Mouse (Mus musculus): ENCODE data around the gene Pcdh7. TPM values are rescaled to one million over a fixed set of nuclear protein-coding genes. Genes with fewer than 3 reads are reported as not detected.

Gene Pcdh7
- polyA plus RNA-seq, 1 experiment from 2014 or later: 23.7 TPM

DNA sequence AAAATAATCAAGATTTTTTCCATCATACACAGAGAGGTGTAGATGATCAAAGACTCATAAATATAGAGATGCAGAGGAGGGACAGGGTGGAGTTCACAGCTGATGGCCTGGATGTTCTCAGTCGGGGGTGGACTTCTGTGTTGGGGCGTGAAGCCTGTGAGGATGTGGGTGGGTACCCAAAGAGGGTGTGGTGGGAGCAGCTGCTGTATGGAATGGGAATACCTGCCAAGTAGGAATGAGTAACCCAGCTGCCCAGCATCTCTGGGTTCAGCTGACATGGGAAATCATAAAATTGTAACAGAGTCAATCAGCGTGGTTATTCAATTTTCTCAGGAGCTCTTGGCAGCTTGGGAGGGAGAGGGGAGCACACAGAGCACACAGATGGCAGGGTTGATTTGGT is 85.3 kb downstream of the Pcdh7 start:
- H3K9ac ChIP-seq (replicated peaks; ENCODE audit: low read length): no peak overlapping the region
- H3K36me3 ChIP-seq (ENCODE audit: control insufficient read depth, insufficient read depth, low read length): no peaks in the 10 kb centered on the region
- DNase-seq (no peak), ATAC-seq (ENCODE audit: low FRiP score, low TSS enrichment) (no peak)
- H3K4me1 ChIP-seq (ENCODE audit: control insufficient read depth, insufficient read depth, low read length): no peaks in the 10 kb centered on the region
- H3K4me3 ChIP-seq (replicated peaks; ENCODE audit: low read depth, low read length): no peak overlapping the region
- 79% methylated on average over 3 of the region's 3 CpGs for WGBS
- H3K27ac ChIP-seq (replicated peaks; ENCODE audit: low read depth, low read length): no peak overlapping the region
- no peaks in the 10 kb centered on the region for H3K9me3 ChIP-seq (ENCODE audit: control insufficient read depth, low read length)
- no peak overlapping the region for H3K4me2 ChIP-seq (ENCODE audit: low read length)
- no peaks in the 10 kb centered on the region for H3K27me3 ChIP-seq (ENCODE audit: control insufficient read depth, insufficient read depth, low read length)

DNA sequence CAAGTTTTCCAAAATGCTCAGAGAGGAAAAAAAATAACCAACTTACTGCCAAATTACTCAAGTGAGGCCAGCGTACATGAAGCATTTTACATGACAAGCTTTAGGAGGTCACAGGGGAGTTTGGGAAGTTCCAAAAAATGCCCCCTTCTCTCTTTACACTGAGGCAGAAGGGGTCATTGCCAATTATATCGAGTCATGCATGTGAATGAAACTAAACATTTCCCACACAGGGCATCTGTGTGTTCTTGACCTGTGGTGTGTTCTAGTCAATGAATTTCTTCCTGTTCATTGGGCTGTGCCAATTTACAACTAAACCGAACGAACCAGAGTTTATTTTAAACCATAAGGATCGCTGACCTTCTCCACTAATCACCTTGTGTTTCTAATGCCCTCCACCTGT is 86.1 kb downstream of the Pcdh7 start:
- no peak overlapping the region for H3K27ac ChIP-seq (replicated peaks; ENCODE audit: low read depth, low read length)
- H3K36me3 ChIP-seq (ENCODE audit: control insufficient read depth, insufficient read depth, low read length): no peaks in the 10 kb centered on the region
- H3K9me3 ChIP-seq (ENCODE audit: control insufficient read depth, low read length): no peaks in the 10 kb centered on the region
- H3K4me1 ChIP-seq (ENCODE audit: control insufficient read depth, insufficient read depth, low read length): no peaks in the 10 kb centered on the region
- H3K4me3 ChIP-seq (replicated peaks; ENCODE audit: low read depth, low read length): no peak overlapping the region
- WGBS: 91% methylated on average over 5 of the region's 5 CpGs
- H3K4me2 ChIP-seq (ENCODE audit: low read length): no peak overlapping the region
- DNase-seq: no peak
- no peaks in the 10 kb centered on the region for H3K27me3 ChIP-seq (ENCODE audit: control insufficient read depth, insufficient read depth, low read length)
- H3K9ac ChIP-seq (replicated peaks; ENCODE audit: low read length): no peak overlapping the region
- no peak for ATAC-seq (ENCODE audit: low FRiP score, low TSS enrichment)

DNA sequence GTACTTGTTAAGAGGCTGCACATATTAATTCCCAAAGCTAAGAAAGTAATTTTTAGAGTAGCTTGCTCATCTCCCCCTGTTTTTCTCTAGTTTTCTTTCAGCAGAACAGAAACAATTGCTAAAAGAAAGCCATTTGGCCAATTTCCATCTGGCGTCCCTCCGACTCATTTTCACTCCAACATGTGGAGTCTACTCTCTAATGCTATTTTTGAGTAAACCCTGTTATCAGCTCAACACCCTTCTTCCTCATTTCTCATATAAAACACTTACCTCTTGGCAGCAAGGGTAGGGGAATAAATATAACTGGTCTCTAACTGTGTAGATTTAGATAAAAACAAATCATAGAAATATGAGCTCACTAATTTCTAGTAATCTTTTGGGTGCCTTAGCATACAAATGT is 89.6 kb downstream of the Pcdh7 start:
- H3K4me2 ChIP-seq (ENCODE audit: low read length): no peak overlapping the region
- H3K36me3 ChIP-seq (ENCODE audit: control insufficient read depth, insufficient read depth, low read length): no peaks in the 10 kb centered on the region
- DNase-seq (no peak), ATAC-seq (ENCODE audit: low FRiP score, low TSS enrichment) (no peak)
- H3K9ac ChIP-seq (replicated peaks; ENCODE audit: low read length): no peak overlapping the region
- H3K27ac ChIP-seq (replicated peaks; ENCODE audit: low read depth, low read length): no peak overlapping the region
- no peak overlapping the region for H3K4me3 ChIP-seq (replicated peaks; ENCODE audit: low read depth, low read length)
- no peaks in the 10 kb centered on the region for H3K4me1 ChIP-seq (ENCODE audit: control insufficient read depth, insufficient read depth, low read length)
- H3K9me3 ChIP-seq (ENCODE audit: control insufficient read depth, low read length): no peaks in the 10 kb centered on the region
- H3K27me3 ChIP-seq (ENCODE audit: control insufficient read depth, insufficient read depth, low read length): no peaks in the 10 kb centered on the region
- WGBS: 88% methylated on average over 2 of the region's 2 CpGs

DNA sequence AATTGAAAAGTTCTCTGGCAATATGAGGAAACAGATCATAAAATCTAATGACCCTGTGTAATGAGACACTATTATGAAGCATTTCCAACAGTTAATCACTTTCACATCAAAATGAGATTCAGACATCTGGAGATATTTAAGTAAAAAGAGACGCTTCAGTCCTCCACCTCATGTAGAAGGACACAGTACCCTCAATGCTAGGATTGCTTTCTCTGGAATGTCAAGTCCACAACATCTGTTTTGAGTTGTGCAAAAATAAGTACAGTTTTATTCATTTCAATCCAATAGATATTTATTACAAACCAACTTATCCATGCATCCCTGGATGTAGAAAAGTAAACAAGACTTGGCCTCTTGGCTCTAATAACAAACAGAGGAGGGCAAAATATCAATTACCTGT is 92.9 kb downstream of the Pcdh7 start:
- Histone ChIP-seq H3K4me2 (ENCODE audit: low read length) (no peak overlapping the region), H3K4me1 (ENCODE audit: control insufficient read depth, insufficient read depth, low read length) (no peaks in the 10 kb centered on the region), H3K36me3 (ENCODE audit: control insufficient read depth, insufficient read depth, low read length) (no peaks in the 10 kb centered on the region), H3K4me3 (replicated peaks; ENCODE audit: low read depth, low read length) (no peak overlapping the region), H3K27ac (replicated peaks; ENCODE audit: low read depth, low read length) (no peak overlapping the region), H3K27me3 (ENCODE audit: control insufficient read depth, insufficient read depth, low read length) (no peaks in the 10 kb centered on the region), H3K9me3 (ENCODE audit: control insufficient read depth, low read length) (no peaks in the 10 kb centered on the region), H3K9ac (replicated peaks; ENCODE audit: low read length) (no peak overlapping the region)
- ATAC-seq (ENCODE audit: low FRiP score, low TSS enrichment) (no peak), DNase-seq (no peak)
- WGBS: 89% methylated on average over 1 of the region's 1 CpGs

DNA sequence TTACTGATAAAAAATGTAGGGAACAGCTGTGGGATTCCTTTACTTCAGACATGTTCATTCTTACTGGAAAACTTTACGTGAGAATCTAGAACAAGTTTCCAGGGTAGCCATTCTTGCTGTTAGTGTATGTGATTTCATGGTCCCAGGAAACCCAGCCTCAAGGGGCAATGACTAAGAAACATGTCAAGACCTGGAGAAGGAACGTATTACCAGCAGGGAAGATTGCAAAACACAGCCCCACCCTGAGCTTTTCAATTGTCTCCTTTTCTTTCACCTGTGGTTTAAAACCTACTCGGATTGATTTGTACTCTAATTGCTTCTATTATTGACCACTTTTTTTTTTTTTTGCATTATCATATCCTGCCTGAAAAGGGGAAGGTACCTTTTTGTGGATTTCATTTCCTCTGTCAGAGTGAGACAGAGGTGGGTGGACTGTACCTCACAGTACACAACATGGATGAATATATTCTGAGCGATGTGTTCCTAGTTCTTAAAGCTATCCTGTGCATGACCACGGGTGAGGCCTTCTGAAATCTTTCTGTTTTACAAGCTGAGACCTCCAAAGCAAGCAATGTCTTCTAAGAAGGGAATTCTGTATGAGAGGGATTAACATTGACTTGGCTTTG is 98.3 kb downstream of the Pcdh7 start:
- no peaks in the 10 kb centered on the region for H3K9me3 ChIP-seq (ENCODE audit: control insufficient read depth, low read length)
- no peak overlapping the region for H3K9ac ChIP-seq (replicated peaks; ENCODE audit: low read length)
- no peak overlapping the region for H3K4me2 ChIP-seq (ENCODE audit: low read length)
- no peak for DNase-seq
- no peak overlapping the region for H3K27ac ChIP-seq (replicated peaks; ENCODE audit: low read depth, low read length)
- H3K4me3 ChIP-seq (replicated peaks; ENCODE audit: low read depth, low read length): no peak overlapping the region
- 73% methylated on average over 5 of the region's 5 CpGs for WGBS
- H3K27me3 ChIP-seq (ENCODE audit: control insufficient read depth, insufficient read depth, low read length): no peaks in the 10 kb centered on the region
- ATAC-seq (ENCODE audit: low FRiP score, low TSS enrichment): no peak
- H3K4me1 ChIP-seq (ENCODE audit: control insufficient read depth, insufficient read depth, low read length): no peaks in the 10 kb centered on the region
- no peaks in the 10 kb centered on the region for H3K36me3 ChIP-seq (ENCODE audit: control insufficient read depth, insufficient read depth, low read length)

- no peak overlapping the region for H3K27ac ChIP-seq (replicated peaks; ENCODE audit: low read depth, low read length)
- H3K4me1 ChIP-seq (ENCODE audit: control insufficient read depth, insufficient read depth, low read length): no peaks in the 10 kb centered on the region
- DNase-seq: no peak
- H3K4me2 ChIP-seq (ENCODE audit: low read length): no peak overlapping the region
- H3K9ac ChIP-seq (replicated peaks; ENCODE audit: low read length): no peak overlapping the region
- 86% methylated on average over 2 of the region's 2 CpGs for WGBS
- H3K4me3 ChIP-seq (replicated peaks; ENCODE audit: low read depth, low read length): no peak overlapping the region
- ATAC-seq (ENCODE audit: low FRiP score, low TSS enrichment): no peak
- H3K36me3 ChIP-seq (ENCODE audit: control insufficient read depth, insufficient read depth, low read length): no peaks in the 10 kb centered on the region
- no peaks in the 10 kb centered on the region for H3K27me3 ChIP-seq (ENCODE audit: control insufficient read depth, insufficient read depth, low read length)
- H3K9me3 ChIP-seq (ENCODE audit: control insufficient read depth, low read length): no peaks in the 10 kb centered on the region
Observed at GRCm38 (mm10) chr5:57819788-57820187, 102.0 kb downstream of the Pcdh7 start.

DNA sequence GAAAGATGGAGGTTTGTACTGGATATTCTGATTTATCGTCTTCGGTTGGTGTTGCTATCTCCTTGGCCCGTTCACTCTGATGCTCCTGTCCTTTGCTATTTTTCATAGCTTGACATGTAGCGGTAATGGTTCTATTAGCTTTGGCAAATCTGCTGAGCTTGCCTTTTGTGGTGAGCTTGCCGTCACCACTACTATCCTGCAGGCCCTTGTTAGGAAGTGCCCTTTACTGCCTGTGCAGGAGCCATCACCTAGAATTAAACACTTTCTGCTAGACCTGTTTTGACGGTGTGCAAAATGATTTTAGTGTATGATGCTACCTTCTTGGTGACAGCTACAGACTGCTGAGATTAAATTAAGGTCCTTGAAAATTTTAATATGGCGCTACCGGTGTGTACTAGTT is 103.3 kb downstream of the Pcdh7 start:
- DNase-seq: no peak
- 81% methylated on average over 8 of the region's 8 CpGs for WGBS
- no peak for ATAC-seq (ENCODE audit: low FRiP score, low TSS enrichment)
- no peak overlapping the region for H3K4me3 ChIP-seq (replicated peaks; ENCODE audit: low read depth, low read length)
- H3K9ac ChIP-seq (replicated peaks; ENCODE audit: low read length): no peak overlapping the region
- H3K36me3 ChIP-seq (ENCODE audit: control insufficient read depth, insufficient read depth, low read length): no peaks in the 10 kb centered on the region
- H3K9me3 ChIP-seq (ENCODE audit: control insufficient read depth, low read length): no peaks in the 10 kb centered on the region
- H3K4me2 ChIP-seq (ENCODE audit: low read length): no peak overlapping the region
- H3K27me3 ChIP-seq (ENCODE audit: control insufficient read depth, insufficient read depth, low read length): no peaks in the 10 kb centered on the region
- no peaks in the 10 kb centered on the region for H3K4me1 ChIP-seq (ENCODE audit: control insufficient read depth, insufficient read depth, low read length)
- H3K27ac ChIP-seq (replicated peaks; ENCODE audit: low read depth, low read length): no peak overlapping the region

- no peaks in the 10 kb centered on the region for H3K36me3 ChIP-seq (ENCODE audit: control insufficient read depth, insufficient read depth, low read length)
- no peaks in the 10 kb centered on the region for H3K4me1 ChIP-seq (ENCODE audit: control insufficient read depth, insufficient read depth, low read length)
- H3K27me3 ChIP-seq (ENCODE audit: control insufficient read depth, insufficient read depth, low read length): no peaks in the 10 kb centered on the region
- H3K27ac ChIP-seq (replicated peaks; ENCODE audit: low read depth, low read length): no peak overlapping the region
- ATAC-seq (ENCODE audit: low FRiP score, low TSS enrichment) (no peak), DNase-seq (no peak)
- H3K9me3 ChIP-seq (ENCODE audit: control insufficient read depth, low read length): no peaks in the 10 kb centered on the region
- no peak overlapping the region for H3K9ac ChIP-seq (replicated peaks; ENCODE audit: low read length)
- no peak overlapping the region for H3K4me3 ChIP-seq (replicated peaks; ENCODE audit: low read depth, low read length)
- WGBS: 98% methylated on average over 3 of the region's 3 CpGs
- no peak overlapping the region for H3K4me2 ChIP-seq (ENCODE audit: low read length)
Observed at GRCm38 (mm10) chr5:57828437-57828836, 110.7 kb downstream of the Pcdh7 start.

DNA sequence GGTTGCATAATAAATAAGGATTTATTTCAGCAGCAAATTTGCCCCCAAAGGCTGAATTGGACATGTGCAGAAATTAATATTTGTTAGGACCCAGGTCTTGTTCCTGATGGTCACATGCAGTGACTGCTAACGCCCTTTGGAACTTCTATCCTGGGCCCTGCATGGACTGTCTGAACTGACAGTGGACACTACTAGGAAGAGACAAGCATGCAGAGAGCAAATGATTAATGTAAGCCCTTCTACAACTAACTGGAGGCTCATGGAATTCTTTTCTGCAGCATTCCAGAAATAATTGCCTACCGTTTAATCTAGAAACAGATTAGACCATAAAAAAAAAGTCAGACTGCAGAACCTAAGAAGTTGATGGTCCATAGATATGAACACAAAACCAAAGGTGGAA is 119.4 kb downstream of the Pcdh7 start:
- ATAC-seq (ENCODE audit: low FRiP score, low TSS enrichment) (no peak), DNase-seq (no peak)
- WGBS: 56% methylated on average over 2 of the region's 2 CpGs
- Histone ChIP-seq H3K4me3 (replicated peaks; ENCODE audit: low read depth, low read length) (no peak overlapping the region), H3K9ac (replicated peaks; ENCODE audit: low read length) (no peak overlapping the region), H3K4me1 (ENCODE audit: control insufficient read depth, insufficient read depth, low read length) (no peaks in the 10 kb centered on the region), H3K9me3 (ENCODE audit: control insufficient read depth, low read length) (no peaks in the 10 kb centered on the region), H3K27ac (replicated peaks; ENCODE audit: low read depth, low read length) (no peak overlapping the region), H3K36me3 (ENCODE audit: control insufficient read depth, insufficient read depth, low read length) (no peaks in the 10 kb centered on the region), H3K4me2 (ENCODE audit: low read length) (no peak overlapping the region), H3K27me3 (ENCODE audit: control insufficient read depth, insufficient read depth, low read length) (no peaks in the 10 kb centered on the region)
